Mouse (Mus musculus): ENCODE results near the gene Itpr3. TPM values are rescaled to one million over a fixed set of nuclear protein-coding genes. Genes with fewer than 3 reads are reported as not detected.

Itpr3 gene
- polyA plus RNA-seq, 1 experiment from 2014 or later: 0.48 TPM

DNA sequence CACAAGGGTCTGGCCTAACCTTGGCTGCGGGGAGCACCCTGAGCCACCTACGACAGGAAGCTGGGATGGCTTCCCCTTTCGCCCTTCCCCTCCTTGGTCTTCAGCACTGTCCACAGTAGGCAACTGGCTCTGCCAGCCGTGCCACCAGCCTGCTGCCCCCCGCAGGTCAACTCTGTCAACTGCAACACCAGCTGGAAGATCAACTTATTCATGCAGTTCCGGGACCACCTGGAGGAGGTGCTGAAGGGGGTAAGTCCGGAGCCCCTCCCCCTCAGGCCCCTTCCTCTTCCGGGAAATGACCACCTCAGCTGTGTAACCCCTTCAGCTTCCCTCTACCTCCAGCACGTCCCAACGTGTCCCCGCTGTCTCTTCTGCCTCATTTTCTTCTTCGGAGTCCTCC lies 30.3 kb downstream of the Itpr3 start:
- Histone ChIP-seq H3K9me3 (replicated peaks) (no peaks in the 10 kb centered on the region), H3K4me1 (replicated peaks) (peaks cover 18% of the 10 kb centered on the region), H3K4me2 (no peak overlapping the region), H3K27me3 (no peaks in the 10 kb centered on the region), H3K9ac (no peak overlapping the region), H3K27ac (no peak overlapping the region), H3K4me3 (replicated peaks) (no peak overlapping the region), H3K36me3 (no peaks in the 10 kb centered on the region)
- DNase-seq (no peak), ATAC-seq (ENCODE audit: low read depth) (no peak)
- WGBS (ENCODE audit: insufficient replicate concordance): 38% methylated on average over 12 of the region's 12 CpGs

DNA sequence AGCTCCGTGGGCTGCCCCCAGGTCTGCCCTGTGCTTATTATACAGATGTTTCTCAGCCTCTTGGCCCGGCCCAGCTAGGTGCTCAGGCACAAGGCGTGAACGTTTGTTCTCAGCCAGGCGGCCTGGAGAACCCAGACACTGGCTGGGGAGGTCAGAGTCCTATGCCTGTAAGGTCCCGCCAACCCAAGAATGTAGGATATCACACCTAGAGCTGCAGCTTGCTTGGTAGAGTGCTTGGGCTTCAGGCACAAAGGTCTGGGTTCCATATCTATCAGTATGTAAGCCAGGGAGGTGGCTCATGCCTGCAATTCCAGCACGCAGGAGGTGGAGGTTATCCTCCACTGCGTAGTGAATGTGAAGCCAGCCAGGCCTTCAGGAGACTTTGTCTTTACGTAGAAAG lies 33.0 kb downstream of the Itpr3 start:
- Histone ChIP-seq H3K9me3 (replicated peaks) (no peaks in the 10 kb centered on the region), H3K27me3 (no peaks in the 10 kb centered on the region), H3K36me3 (no peaks in the 10 kb centered on the region), H3K4me2 (no peak overlapping the region), H3K9ac (no peak overlapping the region; the same call in 1 of the 2 replicates), H3K27ac (no peak overlapping the region), H3K4me1 (replicated peaks) (no peaks in the 10 kb centered on the region), H3K4me3 (replicated peaks) (no peak overlapping the region)
- ATAC-seq (ENCODE audit: low read depth): no peak
- no peak for DNase-seq
- 72% methylated on average over 9 of the region's 9 CpGs for WGBS (ENCODE audit: insufficient replicate concordance)

DNA sequence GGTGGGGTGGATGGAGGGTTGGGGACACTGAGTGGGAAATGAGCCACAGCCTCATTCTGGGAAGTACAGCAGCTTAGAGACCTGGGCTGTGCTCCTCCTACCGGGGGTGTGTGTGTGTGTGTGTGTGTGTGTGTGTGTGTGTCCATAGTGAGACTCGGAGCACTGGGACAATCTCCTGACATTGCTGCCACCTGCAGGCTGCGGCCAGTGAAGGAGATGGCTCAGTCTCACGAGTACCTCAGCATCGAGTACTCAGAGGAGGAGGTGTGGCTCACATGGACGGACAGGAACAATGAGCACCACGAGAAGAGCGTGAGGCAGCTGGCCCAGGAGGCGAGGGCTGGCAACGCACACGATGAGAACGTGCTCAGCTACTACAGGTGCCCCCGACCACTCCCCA lies 38.6 kb downstream of the Itpr3 start:
- no peak for ATAC-seq (ENCODE audit: low read depth)
- no peaks in the 10 kb centered on the region for H3K4me1 ChIP-seq (replicated peaks)
- H3K9me3 ChIP-seq (replicated peaks): no peaks in the 10 kb centered on the region
- H3K27me3 ChIP-seq: no peaks in the 10 kb centered on the region
- no peaks in the 10 kb centered on the region for H3K36me3 ChIP-seq
- H3K27ac ChIP-seq: no peak overlapping the region
- H3K9ac ChIP-seq: no peak overlapping the region
- no peak overlapping the region for H3K4me2 ChIP-seq
- 39% methylated on average over 13 of the region's 13 CpGs for WGBS (ENCODE audit: insufficient replicate concordance)
- DNase-seq: no peak
- no peak overlapping the region for H3K4me3 ChIP-seq (replicated peaks)

DNA sequence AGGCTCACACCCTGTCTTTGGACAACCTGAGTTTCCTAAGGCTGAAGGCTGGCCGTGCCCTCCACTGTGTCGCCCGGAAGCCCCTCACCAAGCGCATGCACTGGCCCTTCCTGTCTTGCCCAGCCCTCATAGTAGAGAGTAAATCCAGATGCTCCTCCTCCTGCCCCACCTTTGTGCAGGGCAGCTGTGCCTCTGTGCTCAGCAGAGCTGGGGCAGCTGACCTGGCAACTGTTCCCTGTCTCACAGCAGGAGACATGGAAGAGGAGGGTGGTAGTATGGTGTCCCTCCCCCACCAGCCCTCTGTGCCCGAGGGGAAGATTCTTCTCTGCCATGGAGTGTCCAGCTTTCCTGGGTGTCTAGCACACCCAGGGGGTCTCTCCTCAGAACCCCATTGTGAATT lies 44.6 kb downstream of the Itpr3 start:
- Histone ChIP-seq H3K27ac (no peak overlapping the region), H3K27me3 (no peaks in the 10 kb centered on the region), H3K9me3 (replicated peaks) (no peaks in the 10 kb centered on the region), H3K36me3 (0 out of 2 replicates have a peak, but pooled peaks cover 4% of the 10 kb centered on the region), H3K4me2 (no peak overlapping the region), H3K4me3 (replicated peaks) (no peak overlapping the region), H3K9ac (no peak overlapping the region), H3K4me1 (replicated peaks) (no peaks in the 10 kb centered on the region)
- no peak for ATAC-seq (ENCODE audit: low read depth)
- WGBS (ENCODE audit: insufficient replicate concordance): 78% methylated on average over 5 of the region's 5 CpGs
- no peak for DNase-seq

DNA sequence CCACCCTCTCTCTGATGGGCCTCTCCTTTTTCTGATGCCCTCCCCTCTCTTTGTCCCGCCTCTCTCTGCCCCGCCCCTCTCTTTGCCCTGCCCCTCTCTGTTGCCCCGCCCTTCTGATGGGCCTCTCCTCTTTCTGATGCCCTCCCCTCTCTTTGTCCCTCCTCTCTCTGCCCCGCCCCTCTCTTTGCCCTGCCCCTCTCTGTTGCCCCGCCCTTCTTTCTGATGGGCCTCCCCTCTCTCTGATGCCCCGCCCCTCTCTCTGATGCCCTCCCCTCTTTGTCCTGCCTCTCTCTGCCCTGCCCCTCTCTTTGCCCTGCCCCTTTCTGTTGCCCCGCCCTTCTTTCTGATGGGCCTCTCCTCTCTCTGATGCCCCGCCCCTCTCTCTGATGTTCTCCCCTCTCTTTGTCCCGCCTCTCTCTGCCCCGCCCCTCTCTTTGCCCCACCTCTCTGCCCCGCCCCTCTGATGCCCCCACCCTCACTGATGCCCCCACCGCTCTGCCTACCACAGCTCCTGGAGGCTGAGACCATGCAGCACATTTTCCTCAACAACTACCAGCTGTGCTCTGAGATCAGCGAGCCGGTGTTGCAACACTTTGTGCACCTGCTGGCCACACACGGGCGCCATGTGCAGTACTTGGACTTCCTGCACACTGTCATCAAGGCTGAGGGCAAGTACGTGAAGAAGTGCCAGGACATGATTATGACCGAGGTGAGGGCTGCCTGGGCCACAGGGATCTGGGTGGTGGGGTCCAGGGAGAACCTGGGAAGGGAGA lies 48.8 kb downstream of the Itpr3 start:
- ATAC-seq (ENCODE audit: low read depth) (no peak), DNase-seq (no peak)
- Histone ChIP-seq H3K36me3 (0 out of 2 replicates have a peak, but pooled peaks cover 4% of the 10 kb centered on the region), H3K4me1 (replicated peaks) (no peaks in the 10 kb centered on the region), H3K27ac (no peak overlapping the region), H3K9me3 (replicated peaks) (no peaks in the 10 kb centered on the region), H3K9ac (no peak overlapping the region), H3K27me3 (no peaks in the 10 kb centered on the region), H3K4me2 (no peak overlapping the region), H3K4me3 (replicated peaks) (no peak overlapping the region)
- WGBS (ENCODE audit: insufficient replicate concordance): 65% methylated on average over 18 of the region's 18 CpGs

DNA sequence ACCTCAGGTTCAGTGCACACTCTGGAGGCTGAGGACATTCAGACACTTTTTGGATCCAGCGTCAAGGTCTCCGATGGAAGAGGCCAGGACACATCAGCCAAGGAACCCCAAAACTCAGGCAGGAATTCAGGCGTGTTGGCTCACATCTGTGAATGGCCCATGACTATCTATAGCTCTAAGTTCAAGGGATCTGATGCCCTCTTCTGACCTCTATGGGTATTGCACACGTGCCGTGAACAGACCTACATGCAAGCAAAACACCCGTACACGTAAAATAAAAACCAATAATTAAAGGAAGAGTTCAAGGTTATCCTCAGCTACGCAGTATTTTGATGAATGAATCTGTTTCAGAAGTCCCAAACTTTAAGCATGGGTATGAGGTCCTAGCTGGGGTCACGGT lies 49.6 kb downstream of the Itpr3 start:
- no peak overlapping the region for H3K4me2 ChIP-seq
- no peak for DNase-seq
- H3K36me3 ChIP-seq: peaks cover under 1% of the 10 kb centered on the region; the same call in 1 of the 2 replicates
- WGBS (ENCODE audit: insufficient replicate concordance): 72% methylated on average over 9 of the region's 9 CpGs
- H3K27me3 ChIP-seq: no peaks in the 10 kb centered on the region
- no peak overlapping the region for H3K27ac ChIP-seq
- no peak overlapping the region for H3K4me3 ChIP-seq (replicated peaks)
- H3K9ac ChIP-seq: no peak overlapping the region
- H3K4me1 ChIP-seq (replicated peaks): no peaks in the 10 kb centered on the region
- no peaks in the 10 kb centered on the region for H3K9me3 ChIP-seq (replicated peaks)
- ATAC-seq (ENCODE audit: low read depth): no peak

DNA sequence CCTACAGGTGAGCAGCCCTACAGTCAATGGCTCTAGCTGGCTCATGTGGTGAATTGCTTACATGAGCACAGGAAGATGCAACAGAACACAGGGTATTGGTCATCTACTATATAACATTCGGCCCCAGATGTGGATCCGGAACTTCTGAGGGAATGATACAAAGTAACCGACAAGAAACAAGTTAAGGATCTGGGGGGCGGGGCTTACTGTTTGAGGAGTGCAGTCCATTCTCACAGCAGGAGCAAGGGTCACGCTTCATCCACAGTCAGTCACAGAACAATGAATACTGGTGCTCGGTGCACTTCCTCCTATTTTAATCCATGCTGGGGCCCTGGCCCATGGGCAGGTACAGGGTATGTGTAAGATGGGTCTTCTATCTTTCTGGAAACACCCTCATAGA lies 50.8 kb downstream of the Itpr3 start:
- Histone ChIP-seq H3K9ac (no peak overlapping the region), H3K9me3 (replicated peaks) (no peaks in the 10 kb centered on the region), H3K36me3 (no peaks in the 10 kb centered on the region; the same call in 1 of the 2 replicates), H3K4me3 (replicated peaks) (no peak overlapping the region), H3K27ac (no peak overlapping the region), H3K27me3 (no peaks in the 10 kb centered on the region), H3K4me2 (no peak overlapping the region), H3K4me1 (replicated peaks) (no peaks in the 10 kb centered on the region)
- DNase-seq (no peak), ATAC-seq (ENCODE audit: low read depth) (no peak)
- 62% methylated on average over 6 of the region's 6 CpGs for WGBS (ENCODE audit: insufficient replicate concordance)

DNA sequence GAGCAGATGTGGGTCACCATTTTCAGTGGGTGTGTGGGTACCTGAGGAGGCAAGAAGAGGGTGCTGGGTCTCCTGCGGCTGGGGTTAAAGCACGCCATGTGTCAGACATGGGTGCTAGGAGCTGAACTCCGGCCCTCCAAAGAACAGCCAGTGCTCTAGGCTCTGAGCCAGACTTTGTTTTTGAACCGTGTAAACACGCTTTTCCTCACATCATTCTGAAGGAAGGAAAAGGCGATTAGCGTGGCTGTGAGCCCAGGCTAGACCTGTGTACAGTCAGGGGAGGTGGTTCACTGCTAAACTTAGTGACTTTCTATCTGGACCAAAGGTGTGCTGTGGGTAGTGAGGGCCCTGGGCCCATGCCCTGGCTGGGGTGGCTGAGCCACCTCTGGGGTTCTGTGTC lies 53.0 kb downstream of the Itpr3 start:
- H3K4me3 ChIP-seq (replicated peaks): no peak overlapping the region
- H3K4me2 ChIP-seq: no peak overlapping the region
- H3K27me3 ChIP-seq: no peaks in the 10 kb centered on the region
- no peaks in the 10 kb centered on the region for H3K4me1 ChIP-seq (replicated peaks)
- H3K36me3 ChIP-seq: no peaks in the 10 kb centered on the region; the same call in 1 of the 2 replicates
- no peak overlapping the region for H3K27ac ChIP-seq
- no peaks in the 10 kb centered on the region for H3K9me3 ChIP-seq (replicated peaks)
- H3K9ac ChIP-seq: no peak overlapping the region
- WGBS (ENCODE audit: insufficient replicate concordance): 77% methylated on average over 7 of the region's 7 CpGs
- no peak for ATAC-seq (ENCODE audit: low read depth)
- no peak for DNase-seq

DNA sequence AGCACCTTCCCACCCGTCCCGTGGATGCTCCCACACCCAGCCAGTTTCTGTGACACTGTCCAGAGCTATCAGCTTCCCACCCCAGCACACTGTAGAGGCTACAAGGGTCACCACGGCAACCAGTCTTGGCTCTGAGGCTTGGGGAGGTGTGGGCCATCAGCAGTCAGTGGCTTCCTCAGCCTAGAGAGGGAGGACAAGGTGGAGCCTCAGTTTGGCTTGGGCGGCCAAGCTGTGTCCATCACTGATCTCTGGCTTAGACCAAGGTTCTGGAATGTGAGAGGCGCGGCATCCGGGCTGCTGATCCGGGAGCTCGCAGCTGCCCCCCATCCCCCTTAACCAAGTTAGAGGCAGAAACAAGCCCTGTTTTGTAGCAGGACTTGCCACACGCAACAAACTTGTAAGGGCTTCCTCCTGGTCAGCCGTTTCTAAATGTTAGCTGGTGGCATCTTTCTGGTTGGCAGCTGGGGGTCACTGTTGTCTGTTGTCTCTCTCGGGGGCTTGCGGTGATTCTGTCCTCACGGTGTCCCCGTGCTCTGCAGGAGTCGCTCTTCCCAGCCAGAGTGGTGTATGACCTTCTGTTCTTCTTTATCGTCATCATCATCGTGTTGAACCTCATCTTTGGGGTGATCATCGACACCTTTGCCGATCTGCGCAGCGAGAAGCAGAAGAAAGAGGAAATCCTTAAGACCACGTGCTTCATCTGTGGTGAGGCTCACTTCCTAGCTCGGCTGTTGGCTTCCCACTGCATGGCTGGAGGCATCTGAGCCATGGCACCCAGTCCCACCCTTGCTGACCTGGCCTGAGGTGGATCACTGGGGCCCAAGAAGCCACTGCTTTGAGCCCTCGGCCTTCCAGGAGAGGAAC lies 61.8 kb downstream of the Itpr3 start:
- 61% methylated on average over 25 of the region's 25 CpGs for WGBS (ENCODE audit: insufficient replicate concordance)
- H3K4me2 ChIP-seq: no peak overlapping the region
- no peaks in the 10 kb centered on the region for H3K27me3 ChIP-seq
- ATAC-seq (ENCODE audit: low read depth) (no peak), DNase-seq (no peak)
- H3K9me3 ChIP-seq (replicated peaks): no peaks in the 10 kb centered on the region
- H3K9ac ChIP-seq: no peak overlapping the region
- peaks cover 38% of the 10 kb centered on the region for H3K36me3 ChIP-seq
- H3K4me1 ChIP-seq (replicated peaks): peaks cover 40% of the 10 kb centered on the region
- H3K27ac ChIP-seq: no peak overlapping the region
- H3K4me3 ChIP-seq (replicated peaks): no peak overlapping the region

DNA sequence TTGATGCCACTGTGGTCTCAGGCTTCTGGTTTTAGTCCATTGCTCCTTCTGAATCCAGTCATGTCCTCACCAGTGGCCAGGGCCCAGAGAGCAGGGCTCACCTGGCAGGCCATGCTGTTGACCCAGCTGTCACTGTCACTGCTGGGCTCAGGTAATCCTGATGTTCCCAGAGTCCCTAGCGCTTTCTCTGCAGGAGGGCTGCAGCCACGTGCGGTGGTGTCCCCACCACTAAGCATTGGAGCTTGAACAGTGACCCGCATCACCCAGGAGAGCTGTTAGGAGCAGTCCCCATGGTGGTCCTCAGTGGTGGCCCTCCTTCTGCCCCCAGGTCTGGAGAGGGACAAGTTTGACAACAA lies 62.4 kb downstream of the Itpr3 start:
- ATAC-seq (ENCODE audit: low read depth) (no peak), DNase-seq (no peak)
- no peaks in the 10 kb centered on the region for H3K9me3 ChIP-seq (replicated peaks)
- WGBS (ENCODE audit: insufficient replicate concordance): 80% methylated on average over 4 of the region's 4 CpGs
- H3K36me3 ChIP-seq: peaks cover 44% of the 10 kb centered on the region
- no peak overlapping the region for H3K9ac ChIP-seq
- H3K4me1 ChIP-seq (replicated peaks): peaks cover 46% of the 10 kb centered on the region
- no peak overlapping the region for H3K4me3 ChIP-seq (replicated peaks)
- no peaks in the 10 kb centered on the region for H3K27me3 ChIP-seq
- no peak overlapping the region for H3K4me2 ChIP-seq
- H3K27ac ChIP-seq: no peak overlapping the region

DNA sequence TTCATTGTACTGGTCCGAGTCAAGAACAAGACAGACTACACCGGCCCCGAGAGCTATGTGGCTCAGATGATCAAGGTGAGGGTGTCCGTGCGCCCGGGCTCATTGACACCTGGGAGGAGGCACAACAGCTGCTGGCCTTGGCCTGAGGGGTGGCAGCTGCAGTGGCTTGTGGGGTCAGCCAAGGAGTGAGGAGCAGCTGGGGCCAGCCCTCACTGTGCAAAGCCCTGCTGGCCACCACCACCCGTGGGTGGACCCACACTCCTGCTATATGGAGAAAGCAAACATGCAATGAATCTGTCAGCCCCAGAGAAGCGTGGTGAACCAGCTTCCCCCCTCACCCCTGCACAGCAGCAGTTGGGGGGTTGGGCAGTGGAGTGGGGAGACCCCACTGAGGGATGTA lies 62.9 kb downstream of the Itpr3 start:
- WGBS (ENCODE audit: insufficient replicate concordance): 71% methylated on average over 8 of the region's 8 CpGs
- H3K4me1 ChIP-seq (replicated peaks): peaks cover 50% of the 10 kb centered on the region
- ATAC-seq (ENCODE audit: low read depth) (no peak), DNase-seq (no peak)
- no peak overlapping the region for H3K4me2 ChIP-seq
- H3K4me3 ChIP-seq (replicated peaks): no peak overlapping the region
- H3K27ac ChIP-seq: no peak overlapping the region
- no peaks in the 10 kb centered on the region for H3K9me3 ChIP-seq (replicated peaks)
- no peaks in the 10 kb centered on the region for H3K27me3 ChIP-seq
- peaks cover 47% of the 10 kb centered on the region for H3K36me3 ChIP-seq
- no peak overlapping the region for H3K9ac ChIP-seq

Measured in liver, embryonic 13.5 days (tissue).